Comparison of ENCODE assay signal across 27 mouse cellular contexts in genomic region chr17:85943071-85943470, GRCm38 (mm10).
DNase-seq lines count a peak whose midpoint lies in the region; ATAC-seq and TF ChIP-seq lines count a peak whose summit lies in the region.
"Had no signal": no experiment of that assay in that cellular context is flagged by ENCODE, and none has a peak within 500 bp of the region (broad histone marks: within the 10 kb centered on the region; RNA-seq: fewer than 3 reads in every experiment).

No protein-coding gene starts in this region.

- H3K36me3 ChIP-seq in embryonic facial prominence, embryonic 12.5 days, result no peaks in the 10 kb centered on the region
- no peaks in the 10 kb centered on the region for H3K36me3 ChIP-seq in embryonic facial prominence, embryonic 10.5 days (replicated peaks)
- no peaks in the 10 kb centered on the region for H3K36me3 ChIP-seq in hindbrain, embryonic 15.5 days
- H3K36me3 ChIP-seq in hindbrain, embryonic 10.5 days, result no peaks in the 10 kb centered on the region
- no peaks in the 10 kb centered on the region for H3K36me3 ChIP-seq in neural tube, embryonic 13.5 days
- no peaks in the 10 kb centered on the region for H3K36me3 ChIP-seq in neural tube, embryonic 15.5 days
- H3K36me3 ChIP-seq: heart, embryonic 15.5 days had no signal

- TF ChIP-seq CTCF in layer of hippocampus, adult 2 months (conservative IDR thresholded peaks at IDR 0.05), result no peak

- DNase-seq in embryonic facial prominence, embryonic 10.5 days (ENCODE audit: low spot score), result no peak
- no peak for DNase-seq in hindbrain, embryonic 10.5 days (ENCODE audit: low spot score)
- DNase-seq in neural tube, embryonic 10.5 days (ENCODE audit: extremely low spot score, low spot score), result no peak
- DNase-seq in layer of hippocampus, adult 2 months (ENCODE audit: low spot score in 2 of 2), result no peak
- DNase-seq: adrenal gland, adult 2 months; adrenal gland, postnatal 36 days; cerebellum, adult 18-20 months; cerebellum, postnatal 14 days; gastrocnemius, postnatal 25 days; kidney, adult 8-10 months; layer of hippocampus, postnatal 36 days; left cerebral cortex, postnatal 4 days; liver; lung, embryonic 14.5 days; lung, postnatal 36 days had no signal

- H3K27me3 ChIP-seq in embryonic facial prominence, embryonic 12.5 days, result peaks cover 15% of the 10 kb centered on the region
- H3K27me3 ChIP-seq in embryonic facial prominence, embryonic 10.5 days (replicated peaks; ENCODE audit: low read depth, poor library complexity, severe bottlenecking), result peaks cover 25% of the 10 kb centered on the region
- peaks cover 16% of the 10 kb centered on the region for H3K27me3 ChIP-seq in hindbrain, embryonic 15.5 days
- H3K27me3 ChIP-seq in hindbrain, embryonic 10.5 days (ENCODE audit: insufficient read depth, poor library complexity, severe bottlenecking), result peaks cover 16% of the 10 kb centered on the region
- peaks cover 21% of the 10 kb centered on the region for H3K27me3 ChIP-seq in neural tube, embryonic 13.5 days
- 0 out of 2 replicates have a peak, but pooled peaks cover 9% of the 10 kb centered on the region for H3K27me3 ChIP-seq in neural tube, embryonic 15.5 days (replicated peaks)
- H3K27me3 ChIP-seq: CH12.LX had no signal

- H3K4me2 ChIP-seq in embryonic facial prominence, embryonic 12.5 days (replicated peaks), result no peak overlapping the region
- 0 out of 2 replicates have a peak overlapping the region, but pooled peaks have one; percentile 26 for H3K4me2 ChIP-seq in hindbrain, embryonic 15.5 days
- peak overlapping the region; percentile 39 for H3K4me2 ChIP-seq in neural tube, embryonic 13.5 days
- peak overlapping the region; percentile 28; the same call in 1 of the 2 replicates for H3K4me2 ChIP-seq in neural tube, embryonic 15.5 days
- H3K4me2 ChIP-seq: heart, embryonic 15.5 days; hindbrain, embryonic 14.5 days; lung, embryonic 14.5 days had no signal

- no peak for ATAC-seq in embryonic facial prominence, embryonic 12.5 days (ENCODE audit: insufficient number of reproducible peaks, insufficient read depth, low FRiP score, low TSS enrichment)
- peak; percentile 57; the same call in 1 of the 2 replicates for ATAC-seq in hindbrain, embryonic 15.5 days (ENCODE audit: low FRiP score, low read depth)
- no peak for ATAC-seq in neural tube, embryonic 13.5 days (ENCODE audit: low read depth)
- ATAC-seq in neural tube, embryonic 15.5 days (ENCODE audit: low FRiP score), result no peak
- ATAC-seq: activated CD4-positive, CD25-positive, alpha-beta regulatory T cell, adult 4 months; intestine, embryonic 16.5 days had no signal

- H3K27ac ChIP-seq in embryonic facial prominence, embryonic 12.5 days, result 0 out of 2 replicates have a peak overlapping the region, but pooled peaks have one; percentile 7
- no peak overlapping the region; the same call in 1 of the 2 replicates for H3K27ac ChIP-seq in embryonic facial prominence, embryonic 10.5 days (replicated peaks)
- H3K27ac ChIP-seq in hindbrain, embryonic 15.5 days (replicated peaks), result no peak overlapping the region
- no peak overlapping the region for H3K27ac ChIP-seq in hindbrain, embryonic 10.5 days
- no peak overlapping the region for H3K27ac ChIP-seq in neural tube, embryonic 13.5 days (replicated peaks)
- H3K27ac ChIP-seq in neural tube, embryonic 15.5 days (replicated peaks), result no peak overlapping the region
- no peak overlapping the region for H3K27ac ChIP-seq in layer of hippocampus, adult 2 months
- H3K27ac ChIP-seq: heart, adult 2 months; heart, embryonic 15.5 days; hindbrain, embryonic 14.5 days; kidney, postnatal 0 days; liver, embryonic 14.5 days had no signal

- WGBS in embryonic facial prominence, embryonic 12.5 days, result 78% methylated on average over 5 of the region's 5 CpGs
- 83% methylated on average over 5 of the region's 5 CpGs for WGBS in embryonic facial prominence, embryonic 10.5 days
- 85% methylated on average over 5 of the region's 5 CpGs for WGBS in hindbrain, embryonic 15.5 days
- WGBS in hindbrain, embryonic 10.5 days, result 89% methylated on average over 5 of the region's 5 CpGs
- WGBS in neural tube, embryonic 13.5 days, result 81% methylated on average over 5 of the region's 5 CpGs
- 80% methylated on average over 5 of the region's 5 CpGs for WGBS in neural tube, embryonic 15.5 days

- no peaks in the 10 kb centered on the region for H3K9me3 ChIP-seq in embryonic facial prominence, embryonic 12.5 days
- no peaks in the 10 kb centered on the region for H3K9me3 ChIP-seq in embryonic facial prominence, embryonic 10.5 days
- H3K9me3 ChIP-seq in hindbrain, embryonic 15.5 days, result no peaks in the 10 kb centered on the region
- no peaks in the 10 kb centered on the region for H3K9me3 ChIP-seq in hindbrain, embryonic 10.5 days
- H3K9me3 ChIP-seq in neural tube, embryonic 13.5 days, result no peaks in the 10 kb centered on the region
- H3K9me3 ChIP-seq in neural tube, embryonic 15.5 days (replicated peaks), result no peaks in the 10 kb centered on the region
- H3K9me3 ChIP-seq: heart, embryonic 15.5 days had no signal

- H3K4me1 ChIP-seq in embryonic facial prominence, embryonic 12.5 days, result peaks cover 18% of the 10 kb centered on the region; the same call in 1 of the 2 replicates
- peaks cover 21% of the 10 kb centered on the region for H3K4me1 ChIP-seq in embryonic facial prominence, embryonic 10.5 days
- H3K4me1 ChIP-seq in hindbrain, embryonic 15.5 days (replicated peaks), result peaks cover 13% of the 10 kb centered on the region
- H3K4me1 ChIP-seq in hindbrain, embryonic 10.5 days (replicated peaks), result peaks cover 16% of the 10 kb centered on the region
- H3K4me1 ChIP-seq in neural tube, embryonic 13.5 days (replicated peaks), result peaks cover 19% of the 10 kb centered on the region
- peaks cover 15% of the 10 kb centered on the region for H3K4me1 ChIP-seq in neural tube, embryonic 15.5 days

- H3K9ac ChIP-seq in embryonic facial prominence, embryonic 12.5 days, result no peak overlapping the region
- H3K9ac ChIP-seq in hindbrain, embryonic 15.5 days, result no peak overlapping the region
- no peak overlapping the region for H3K9ac ChIP-seq in neural tube, embryonic 13.5 days
- no peak overlapping the region for H3K9ac ChIP-seq in neural tube, embryonic 15.5 days (replicated peaks)
- H3K9ac ChIP-seq: heart, embryonic 15.5 days; hindbrain, embryonic 14.5 days; liver, embryonic 14.5 days; lung, embryonic 14.5 days had no signal

- H3K4me3 ChIP-seq in embryonic facial prominence, embryonic 12.5 days, result no peak overlapping the region
- no peak overlapping the region for H3K4me3 ChIP-seq in embryonic facial prominence, embryonic 10.5 days
- no peak overlapping the region for H3K4me3 ChIP-seq in hindbrain, embryonic 15.5 days
- no peak overlapping the region for H3K4me3 ChIP-seq in hindbrain, embryonic 10.5 days
- H3K4me3 ChIP-seq in neural tube, embryonic 13.5 days, result no peak overlapping the region
- H3K4me3 ChIP-seq in neural tube, embryonic 15.5 days (replicated peaks), result no peak overlapping the region
- no peak overlapping the region for H3K4me3 ChIP-seq in layer of hippocampus, adult 2 months
- H3K4me3 ChIP-seq: heart, adult 2 months; heart, embryonic 15.5 days had no signal
